Mouse (Mus musculus): Measurements from ENCODE around the gene Upk3bl. TPM values are rescaled to one million over a fixed set of nuclear protein-coding genes. Genes with fewer than 3 reads are reported as not detected.

Upk3bl gene
- polyA plus RNA-seq (2014; fragmentation: Nextera tagmentation; extraction: Ambion mirVana), result 0.37 TPM in 1 of 2 replicates, not detected in the other

DNA sequence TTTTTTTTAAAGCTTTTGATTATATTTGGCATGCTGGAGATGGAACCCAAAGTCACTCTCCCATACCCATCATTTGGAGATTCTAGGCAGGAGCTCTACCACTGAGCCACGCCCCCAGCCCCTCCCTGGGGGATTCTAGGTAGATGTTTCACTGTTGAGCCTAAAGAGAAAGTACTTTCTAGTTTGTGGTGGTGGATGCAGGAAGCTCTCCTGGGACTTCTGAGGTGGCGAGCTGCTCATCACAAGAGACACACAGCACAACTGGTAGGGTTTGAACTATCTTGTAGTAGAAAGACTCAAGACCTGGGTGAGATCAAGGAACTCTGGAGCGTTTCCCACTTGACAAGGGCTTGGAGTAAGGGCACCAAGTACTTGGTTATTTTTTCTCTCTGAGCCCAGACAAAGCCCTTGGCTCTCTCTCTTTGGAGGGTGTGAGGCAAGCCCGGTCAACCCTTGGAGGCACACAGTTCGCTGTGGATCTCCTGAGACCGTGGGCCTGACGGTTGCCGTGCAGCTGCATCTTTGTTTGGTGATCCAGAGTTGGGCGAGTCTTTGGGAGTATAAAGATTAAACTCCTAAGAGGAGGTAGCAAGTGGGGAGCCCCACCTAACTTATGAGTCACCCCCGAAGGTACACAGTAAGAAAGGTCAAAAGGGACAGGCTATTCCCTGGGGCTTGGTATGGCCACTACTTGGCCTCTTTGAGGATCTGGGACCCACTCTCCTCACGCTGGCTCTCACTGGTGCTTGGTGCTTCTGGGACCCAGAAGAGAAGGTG is at the start of gene Upk3bl:
TSS of gene Upk3bl (plus strand) at position 192 of the 777 bp plus-strand sequence.
- 84% methylated on average over 11 of the region's 11 CpGs for WGBS (ENCODE audit: insufficient replicate concordance)
- H3K27ac ChIP-seq (ENCODE audit: low read depth, low read length), result no peak within 1 kb of the TSS
- no peaks in the 10 kb centered on the region for H3K36me3 ChIP-seq (ENCODE audit: control insufficient read depth, insufficient read depth, low read length)
- H3K27me3 ChIP-seq (ENCODE audit: control insufficient read depth, insufficient read depth, low read length), result peaks cover 3% of the 10 kb centered on the region; the same call in 1 of the 2 replicates
- H3K4me1 ChIP-seq (ENCODE audit: control insufficient read depth, insufficient read depth, low read length), result peaks cover 12% of the 10 kb centered on the region
- H3K4me2 ChIP-seq, result no peak within 1 kb of the TSS
- no peak within 1 kb of the TSS for H3K9ac ChIP-seq (ENCODE audit: low read depth, low read length)
- no peaks in the 10 kb centered on the region for H3K9me3 ChIP-seq (replicated peaks; ENCODE audit: control insufficient read depth, low read length)
- no peak within 1 kb of the TSS for H3K4me3 ChIP-seq (ENCODE audit: low read depth, low read length)
- ATAC-seq (replicated peaks; ENCODE audit: insufficient number of reproducible peaks, low FRiP score, low TSS enrichment), result no peak

- Histone ChIP-seq H3K9ac (ENCODE audit: low read depth, low read length) (no peak overlapping the region), H3K36me3 (ENCODE audit: control insufficient read depth, insufficient read depth, low read length) (peaks cover 7% of the 10 kb centered on the region), H3K27me3 (ENCODE audit: control insufficient read depth, insufficient read depth, low read length) (no peaks in the 10 kb centered on the region), H3K4me2 (no peak overlapping the region), H3K27ac (ENCODE audit: low read depth, low read length) (no peak overlapping the region), H3K4me3 (ENCODE audit: low read depth, low read length) (no peak overlapping the region), H3K9me3 (replicated peaks; ENCODE audit: control insufficient read depth, low read length) (no peaks in the 10 kb centered on the region), H3K4me1 (ENCODE audit: control insufficient read depth, insufficient read depth, low read length) (peaks cover 17% of the 10 kb centered on the region)
- WGBS (ENCODE audit: insufficient replicate concordance), result 70% methylated on average over 4 of the region's 4 CpGs
- ATAC-seq (replicated peaks; ENCODE audit: insufficient number of reproducible peaks, low FRiP score, low TSS enrichment), result no peak
Observed at GRCm38 (mm10) chr5:136004537-136004936, 49.8 kb upstream of the Upk3bl start.

- Histone ChIP-seq H3K27me3 (ENCODE audit: control insufficient read depth, insufficient read depth, low read length) (no peaks in the 10 kb centered on the region), H3K9me3 (replicated peaks; ENCODE audit: control insufficient read depth, low read length) (no peaks in the 10 kb centered on the region), H3K27ac (ENCODE audit: low read depth, low read length) (no peak overlapping the region), H3K4me2 (no peak overlapping the region), H3K4me3 (ENCODE audit: low read depth, low read length) (no peak overlapping the region), H3K9ac (ENCODE audit: low read depth, low read length) (no peak overlapping the region), H3K4me1 (ENCODE audit: control insufficient read depth, insufficient read depth, low read length) (peaks cover 12% of the 10 kb centered on the region), H3K36me3 (ENCODE audit: control insufficient read depth, insufficient read depth, low read length) (peaks cover 15% of the 10 kb centered on the region)
- 54% methylated on average over 7 of the region's 7 CpGs for whole genome bisulfite sequencing (ENCODE audit: insufficient replicate concordance)
- ATAC-seq (replicated peaks; ENCODE audit: insufficient number of reproducible peaks, low FRiP score, low TSS enrichment), result no peak
Observed at GRCm38 (mm10) chr5:136007745-136008144, 46.5 kb upstream of the Upk3bl start.

DNA sequence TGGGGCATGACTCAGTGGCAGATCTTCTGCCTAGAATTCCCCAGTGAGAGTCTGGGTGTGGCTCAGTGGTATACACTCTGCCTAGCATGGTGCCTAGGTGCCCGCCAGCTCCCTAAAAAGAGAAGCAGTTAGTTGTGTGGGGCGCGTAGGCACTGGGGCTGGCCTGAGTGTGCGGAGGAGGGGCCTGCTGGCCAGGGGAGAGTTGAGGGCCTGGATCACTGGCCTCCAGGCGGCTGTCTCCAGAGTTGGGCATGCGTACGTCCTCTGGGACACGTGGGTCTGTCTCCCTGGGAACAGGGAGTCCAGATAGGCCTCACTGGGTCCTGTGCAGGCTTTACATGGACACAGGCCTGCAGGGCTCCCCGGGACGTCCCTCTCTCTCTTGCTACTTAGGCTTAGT is 39.4 kb upstream of the Upk3bl start:
- Histone ChIP-seq H3K4me3 (ENCODE audit: low read depth, low read length) (no peak overlapping the region), H3K27ac (ENCODE audit: low read depth, low read length) (peak overlapping the region; percentile 70), H3K4me1 (ENCODE audit: control insufficient read depth, insufficient read depth, low read length) (peaks cover 35% of the 10 kb centered on the region), H3K9me3 (replicated peaks; ENCODE audit: control insufficient read depth, low read length) (no peaks in the 10 kb centered on the region), H3K27me3 (ENCODE audit: control insufficient read depth, insufficient read depth, low read length) (no peaks in the 10 kb centered on the region), H3K36me3 (ENCODE audit: control insufficient read depth, insufficient read depth, low read length) (peaks cover 18% of the 10 kb centered on the region), H3K4me2 (no peak overlapping the region), H3K9ac (ENCODE audit: low read depth, low read length) (peak overlapping the region; percentile 17; the same call in 1 of the 2 replicates)
- peak; percentile 56; the same call in 1 of the 2 replicates for ATAC-seq (replicated peaks; ENCODE audit: insufficient number of reproducible peaks, low FRiP score, low TSS enrichment)
- WGBS (ENCODE audit: insufficient replicate concordance), result 55% methylated on average over 10 of the region's 10 CpGs

DNA sequence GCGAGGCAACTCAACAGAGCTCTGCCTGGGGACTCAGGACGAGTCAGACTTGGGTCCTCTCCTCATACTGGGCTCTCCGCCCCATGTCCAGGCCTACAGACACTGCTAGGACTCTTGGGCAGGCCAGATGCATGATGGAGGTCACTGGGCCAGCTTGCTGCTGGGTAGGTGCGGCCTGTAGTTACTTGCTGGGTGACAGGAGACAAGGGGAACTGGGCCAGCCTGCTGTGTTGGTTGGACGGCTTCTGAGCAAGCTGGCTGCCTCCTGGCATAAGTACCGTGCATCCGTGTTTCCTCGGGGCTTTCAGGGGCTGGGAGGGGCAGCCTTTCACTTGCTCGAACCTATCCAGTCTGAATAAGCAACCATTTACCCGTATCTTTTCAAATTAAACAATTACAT is 38.7 kb upstream of the Upk3bl start:
- 78% methylated on average over 10 of the region's 10 CpGs for WGBS (ENCODE audit: insufficient replicate concordance)
- Histone ChIP-seq H3K9me3 (replicated peaks; ENCODE audit: control insufficient read depth, low read length) (no peaks in the 10 kb centered on the region), H3K4me2 (no peak overlapping the region; the same call in 1 of the 2 replicates), H3K4me3 (ENCODE audit: low read depth, low read length) (no peak overlapping the region), H3K36me3 (ENCODE audit: control insufficient read depth, insufficient read depth, low read length) (peaks cover 18% of the 10 kb centered on the region), H3K27me3 (ENCODE audit: control insufficient read depth, insufficient read depth, low read length) (no peaks in the 10 kb centered on the region), H3K27ac (ENCODE audit: low read depth, low read length) (peak overlapping the region; percentile 70), H3K9ac (ENCODE audit: low read depth, low read length) (peak overlapping the region; percentile 17; the same call in 1 of the 2 replicates), H3K4me1 (ENCODE audit: control insufficient read depth, insufficient read depth, low read length) (peaks cover 41% of the 10 kb centered on the region)
- ATAC-seq (replicated peaks; ENCODE audit: insufficient number of reproducible peaks, low FRiP score, low TSS enrichment), result no peak

DNA sequence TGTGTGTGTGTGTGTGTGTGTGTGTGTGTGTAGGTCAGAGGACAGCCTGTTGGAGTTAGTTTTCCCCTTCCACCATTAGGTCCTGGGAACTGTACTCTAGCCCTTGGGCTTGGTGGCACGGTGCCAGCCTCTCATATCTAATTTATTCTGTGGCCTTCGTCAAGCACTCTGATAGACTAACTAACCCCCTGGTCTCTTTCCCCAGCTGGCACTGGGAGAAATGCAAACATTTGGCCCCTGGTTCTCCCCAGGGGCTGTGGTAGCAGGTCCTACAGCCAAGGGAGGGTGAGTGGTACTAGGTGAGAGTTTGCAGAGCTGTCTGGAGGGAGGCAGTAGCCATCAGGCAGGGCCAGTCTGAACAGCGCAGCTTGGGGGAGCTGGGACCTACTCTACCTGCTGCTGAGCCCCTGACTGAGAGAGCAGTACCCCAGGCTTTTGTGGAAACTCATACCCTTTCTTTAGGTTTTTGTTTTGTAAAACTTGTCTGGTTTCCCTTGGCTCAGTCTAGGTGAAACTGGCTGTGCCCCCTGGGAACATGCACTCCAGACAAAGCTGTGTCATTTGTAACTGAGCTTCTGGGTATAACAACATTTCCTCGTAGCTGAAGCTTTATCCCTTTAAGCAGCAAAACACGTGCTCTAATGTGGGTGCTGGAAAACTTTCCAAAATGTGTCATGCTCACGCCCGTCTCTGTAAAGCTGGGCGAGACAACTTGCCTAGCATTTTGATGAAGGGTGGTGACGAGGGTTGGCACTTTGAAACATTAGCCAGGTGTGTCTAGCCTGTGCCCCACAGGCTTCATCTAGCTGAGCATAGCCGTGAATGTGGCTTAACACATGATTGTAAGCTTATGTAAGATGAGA is 38.0 kb upstream of the Upk3bl start:
- no peak overlapping the region for H3K9ac ChIP-seq (ENCODE audit: low read depth, low read length)
- 70% methylated on average over 10 of the region's 10 CpGs for WGBS (ENCODE audit: insufficient replicate concordance)
- ATAC-seq (replicated peaks; ENCODE audit: insufficient number of reproducible peaks, low FRiP score, low TSS enrichment), result no peak
- H3K4me3 ChIP-seq (ENCODE audit: low read depth, low read length), result no peak overlapping the region
- H3K4me1 ChIP-seq (ENCODE audit: control insufficient read depth, insufficient read depth, low read length), result peaks cover 41% of the 10 kb centered on the region
- H3K27me3 ChIP-seq (ENCODE audit: control insufficient read depth, insufficient read depth, low read length), result no peaks in the 10 kb centered on the region
- peaks cover 17% of the 10 kb centered on the region for H3K36me3 ChIP-seq (ENCODE audit: control insufficient read depth, insufficient read depth, low read length)
- no peak overlapping the region for H3K4me2 ChIP-seq
- H3K9me3 ChIP-seq (replicated peaks; ENCODE audit: control insufficient read depth, low read length), result no peaks in the 10 kb centered on the region
- peak overlapping the region; percentile 46; the same call in 1 of the 2 replicates for H3K27ac ChIP-seq (ENCODE audit: low read depth, low read length)

DNA sequence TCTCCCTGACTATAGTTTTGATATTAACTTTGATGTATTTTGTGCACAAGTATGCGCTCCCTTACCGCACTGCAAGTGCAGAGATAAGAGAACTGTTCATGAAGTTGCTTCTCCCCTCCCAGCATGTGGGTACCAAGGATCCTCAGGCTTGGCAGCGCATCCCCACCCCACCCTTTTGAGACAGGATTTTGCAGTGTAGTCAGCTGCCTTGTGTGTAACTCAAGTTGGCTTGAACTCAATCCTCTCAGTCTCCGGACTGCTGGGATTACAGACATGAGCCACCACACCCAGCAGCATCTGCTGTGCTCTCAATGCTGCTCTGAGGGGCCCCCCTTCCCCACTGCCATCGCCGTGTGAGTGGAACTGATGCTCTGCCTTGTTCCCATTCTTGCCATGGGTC is 37.0 kb upstream of the Upk3bl start:
- Histone ChIP-seq H3K4me3 (ENCODE audit: low read depth, low read length) (no peak overlapping the region), H3K36me3 (ENCODE audit: control insufficient read depth, insufficient read depth, low read length) (peaks cover 6% of the 10 kb centered on the region; the same call in 1 of the 2 replicates), H3K4me1 (ENCODE audit: control insufficient read depth, insufficient read depth, low read length) (peaks cover 41% of the 10 kb centered on the region), H3K27ac (ENCODE audit: low read depth, low read length) (no peak overlapping the region), H3K4me2 (no peak overlapping the region), H3K27me3 (ENCODE audit: control insufficient read depth, insufficient read depth, low read length) (no peaks in the 10 kb centered on the region), H3K9me3 (replicated peaks; ENCODE audit: control insufficient read depth, low read length) (no peaks in the 10 kb centered on the region), H3K9ac (ENCODE audit: low read depth, low read length) (no peak overlapping the region)
- WGBS (ENCODE audit: insufficient replicate concordance), result 73% methylated on average over 6 of the region's 6 CpGs
- no peak for ATAC-seq (replicated peaks; ENCODE audit: insufficient number of reproducible peaks, low FRiP score, low TSS enrichment)

- H3K27me3 ChIP-seq (ENCODE audit: control insufficient read depth, insufficient read depth, low read length), result no peaks in the 10 kb centered on the region
- H3K36me3 ChIP-seq (ENCODE audit: control insufficient read depth, insufficient read depth, low read length), result no peaks in the 10 kb centered on the region
- 74% methylated on average over 2 of the region's 2 CpGs for WGBS (ENCODE audit: insufficient replicate concordance)
- no peak for ATAC-seq (replicated peaks; ENCODE audit: insufficient number of reproducible peaks, low FRiP score, low TSS enrichment)
- no peak overlapping the region for H3K4me3 ChIP-seq (ENCODE audit: low read depth, low read length)
- H3K9ac ChIP-seq (ENCODE audit: low read depth, low read length), result no peak overlapping the region
- H3K4me1 ChIP-seq (ENCODE audit: control insufficient read depth, insufficient read depth, low read length), result peaks cover 41% of the 10 kb centered on the region
- H3K9me3 ChIP-seq (replicated peaks; ENCODE audit: control insufficient read depth, low read length), result no peaks in the 10 kb centered on the region
- no peak overlapping the region for H3K27ac ChIP-seq (ENCODE audit: low read depth, low read length)
- H3K4me2 ChIP-seq, result no peak overlapping the region
Observed at GRCm38 (mm10) chr5:136018726-136019125, 35.6 kb upstream of the Upk3bl start.

Data from heart, embryonic 11.5 days (tissue).